Mouse (Mus musculus) small intestine, adult 2 months (tissue): ENCODE measurements around the gene Zfp580.

Experiments used
- CTCF ChIP-seq: fragments of 200-500 bp; IDR thresholded peaks from 2 replicates; pipeline ENCODE4 v1.5.1; 2012; ENCODE audit warnings: low read depth, mild to moderate bottlenecking, control low read depth, inconsistent platforms, low read length, moderate library complexity, mixed read lengths; ENCODE audit not compliant: insufficient replicate concordance, insufficient read length; ENCODE audit errors: extremely low read depth
- POLR2A ChIP-seq: fragments of 200-500 bp; IDR thresholded peaks from 2 replicates; pipeline ENCODE4 v1.6.1; 2012; ENCODE audit warnings: low read depth, mild to moderate bottlenecking, control low read depth, inconsistent platforms, low read length, moderate library complexity

- TF ChIP-seq CTCF (no peak), POLR2A (no peak)
Observed at GRCm38 (mm10) chr7:5052931-5053343, 1.6 kb downstream of the Zfp580 start.
